Mouse (Mus musculus): ENCODE measurements around the gene Slc25a17. TPM values are rescaled to one million over a fixed set of nuclear protein-coding genes. Genes with fewer than 3 reads are reported as not detected.
A peak's percentile ranks its signal among the peaks of the same experiment; 100 is the strongest.

Gene Slc25a17
- polyA plus RNA-seq (2015; fragmentation: Nextera tagmentation; extraction: Ambion mirVana): 132 and 138 TPM in 2 replicates

GRCm38 (mm10) chr15:81360345-81361021 lies at the start of gene Slc25a17:
Slc25a17 (minus strand) TSS chr15:81360812.
- Histone ChIP-seq H3K27ac (peak within 1 kb of the TSS; percentile 73), H3K9me3 (no peaks in the 10 kb centered on the region), H3K36me3 (replicated peaks) (peaks cover 8% of the 10 kb centered on the region; the same call in 1 of the 2 replicates), H3K9ac (peak within 1 kb of the TSS; percentile 57), H3K4me2 (peak within 1 kb of the TSS; percentile 67), H3K27me3 (replicated peaks) (no peaks in the 10 kb centered on the region), H3K4me1 (peaks cover 13% of the 10 kb centered on the region), H3K4me3 (peak within 1 kb of the TSS; percentile 53)
- WGBS: 1% methylated on average over 30 of the region's 30 CpGs
- peak; percentile 99 for ATAC-seq (replicated peaks)

DNA sequence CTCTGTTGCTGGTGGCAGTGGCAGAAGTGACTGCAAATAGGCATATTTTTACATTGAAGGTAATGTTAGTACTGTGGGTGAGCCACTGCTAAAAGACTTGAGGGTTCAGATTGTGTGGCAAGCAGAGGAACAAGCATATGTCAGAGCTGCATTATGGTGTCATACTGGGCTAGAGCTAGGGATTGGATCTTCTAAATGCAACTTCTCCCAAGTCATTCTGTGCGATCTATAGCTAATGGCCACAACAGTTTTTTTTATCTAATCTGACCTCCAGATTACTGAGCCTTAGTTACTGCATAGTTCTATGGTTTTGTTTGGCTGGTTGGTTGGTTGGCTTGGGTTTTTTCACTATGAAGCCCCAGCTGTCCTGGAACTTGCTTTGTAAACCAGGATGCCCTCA lies 47.6 kb upstream of the Slc25a17 start, which contains the start of gene Dnajb7:
Gene Dnajb7 (minus strand): TSS at position 101 of the 400 bp plus-strand sequence.
- Histone ChIP-seq H3K4me2 (no peak within 1 kb of the TSS), H3K9ac (no peak within 1 kb of the TSS), H3K4me3 (no peak within 1 kb of the TSS), H3K9me3 (no peaks in the 10 kb centered on the region), H3K27ac (no peak within 1 kb of the TSS), H3K36me3 (replicated peaks) (no peaks in the 10 kb centered on the region), H3K4me1 (no peaks in the 10 kb centered on the region), H3K27me3 (replicated peaks) (no peaks in the 10 kb centered on the region)
- no peak for ATAC-seq (replicated peaks)
- 92% methylated on average over 1 of the region's 1 CpGs for WGBS

DNA sequence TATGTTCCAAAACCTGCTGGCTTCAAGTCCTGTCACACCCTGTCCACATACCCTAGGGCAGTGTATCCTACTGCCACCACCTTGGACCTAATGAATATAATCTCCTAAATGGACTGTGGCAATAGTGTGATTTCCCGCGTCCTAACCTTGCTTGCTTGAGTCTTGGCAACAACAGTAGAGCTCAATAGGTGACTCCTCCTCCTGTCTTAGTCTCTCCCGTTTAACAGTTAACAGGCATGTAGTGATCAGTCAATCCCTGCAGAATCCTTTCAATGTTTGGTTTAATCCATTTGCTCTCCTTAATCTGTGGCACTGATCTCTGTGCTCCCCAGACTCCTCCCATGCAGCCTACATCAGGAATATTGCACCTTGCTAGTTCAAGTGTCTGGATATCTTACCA lies 44.4 kb upstream of the Slc25a17 start:
- Histone ChIP-seq H3K4me3 (no peak overlapping the region), H3K4me2 (no peak overlapping the region), H3K27me3 (replicated peaks) (no peaks in the 10 kb centered on the region), H3K4me1 (peaks cover 11% of the 10 kb centered on the region), H3K27ac (no peak overlapping the region), H3K36me3 (replicated peaks) (no peaks in the 10 kb centered on the region), H3K9me3 (no peaks in the 10 kb centered on the region), H3K9ac (no peak overlapping the region)
- no peak for ATAC-seq (replicated peaks)
- WGBS: 80% methylated on average over 3 of the region's 3 CpGs

- H3K4me3 ChIP-seq: peak within 1 kb of the TSS; percentile 72
- H3K4me1 ChIP-seq: peaks cover 32% of the 10 kb centered on the region
- WGBS: under 1% methylated on average over 50 of the region's 50 CpGs
- H3K9me3 ChIP-seq: no peaks in the 10 kb centered on the region
- no peaks in the 10 kb centered on the region for H3K27me3 ChIP-seq (replicated peaks)
- peak; percentile 99 for ATAC-seq (replicated peaks)
- peak within 1 kb of the TSS; percentile 95 for H3K27ac ChIP-seq
- H3K4me2 ChIP-seq: peak within 1 kb of the TSS; percentile 78
- peak within 1 kb of the TSS; percentile 80 for H3K9ac ChIP-seq
- no peaks in the 10 kb centered on the region for H3K36me3 ChIP-seq (replicated peaks)
Observed at GRCm38 (mm10) chr15:81399638-81400315, 39.2 kb upstream of the Slc25a17 start, which contains the start of the genes St13 and Xpnpep3. St13 (minus strand) TSS chr15:81400077. Xpnpep3 (plus strand) TSS chr15:81400138.

- peak overlapping the region; percentile 80 for H3K9ac ChIP-seq
- peak overlapping the region; percentile 72 for H3K4me3 ChIP-seq
- peaks cover 32% of the 10 kb centered on the region for H3K4me1 ChIP-seq
- H3K9me3 ChIP-seq: no peaks in the 10 kb centered on the region
- H3K4me2 ChIP-seq: peak overlapping the region; percentile 78
- H3K27me3 ChIP-seq (replicated peaks): no peaks in the 10 kb centered on the region
- H3K27ac ChIP-seq: peak overlapping the region; percentile 95
- H3K36me3 ChIP-seq (replicated peaks): no peaks in the 10 kb centered on the region
- 0% methylated on average over 21 of the region's 21 CpGs for WGBS
- no peak; the same call in 1 of the 2 replicates for ATAC-seq (replicated peaks)
Observed at GRCm38 (mm10) chr15:81399297-81399637, 38.7 kb upstream of the Slc25a17 start.

DNA sequence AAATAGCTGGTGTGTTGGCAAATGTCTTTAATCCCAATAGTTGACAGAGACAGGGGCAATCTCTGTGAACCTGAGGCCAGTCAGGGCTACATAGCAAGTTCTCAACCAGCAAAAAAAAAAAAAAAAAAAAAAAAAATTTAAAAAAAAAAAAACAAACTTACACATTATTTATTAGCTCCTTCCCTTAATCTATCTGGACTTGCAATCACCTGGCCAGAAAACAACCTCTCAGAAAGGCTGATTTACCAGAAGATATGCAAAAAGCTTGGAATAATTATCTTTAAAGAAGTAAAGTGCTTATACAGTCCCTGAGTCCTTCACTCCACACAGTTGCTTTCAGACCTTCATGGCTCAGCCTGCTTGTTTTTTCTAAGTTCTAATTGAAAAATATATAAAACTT lies 37.6 kb upstream of the Slc25a17 start:
- H3K36me3 ChIP-seq (replicated peaks): no peaks in the 10 kb centered on the region
- no peak overlapping the region for H3K27ac ChIP-seq
- H3K9ac ChIP-seq: peak overlapping the region; percentile 80
- no peaks in the 10 kb centered on the region for H3K9me3 ChIP-seq
- H3K4me1 ChIP-seq: peaks cover 32% of the 10 kb centered on the region
- peak overlapping the region; percentile 72 for H3K4me3 ChIP-seq
- no peaks in the 10 kb centered on the region for H3K27me3 ChIP-seq (replicated peaks)
- H3K4me2 ChIP-seq: peak overlapping the region; percentile 78
- ATAC-seq (replicated peaks): no peak

- 90% methylated on average over 8 of the region's 8 CpGs for WGBS
- no peak overlapping the region for H3K27ac ChIP-seq
- no peak overlapping the region for H3K4me2 ChIP-seq
- ATAC-seq (replicated peaks): no peak
- peaks cover 21% of the 10 kb centered on the region for H3K4me1 ChIP-seq
- no peak overlapping the region for H3K4me3 ChIP-seq
- H3K9ac ChIP-seq: no peak overlapping the region
- no peaks in the 10 kb centered on the region for H3K9me3 ChIP-seq
- H3K27me3 ChIP-seq (replicated peaks): no peaks in the 10 kb centered on the region
- H3K36me3 ChIP-seq (replicated peaks): peaks cover 11% of the 10 kb centered on the region
Observed at GRCm38 (mm10) chr15:81394211-81394915, 33.8 kb upstream of the Slc25a17 start.

DNA sequence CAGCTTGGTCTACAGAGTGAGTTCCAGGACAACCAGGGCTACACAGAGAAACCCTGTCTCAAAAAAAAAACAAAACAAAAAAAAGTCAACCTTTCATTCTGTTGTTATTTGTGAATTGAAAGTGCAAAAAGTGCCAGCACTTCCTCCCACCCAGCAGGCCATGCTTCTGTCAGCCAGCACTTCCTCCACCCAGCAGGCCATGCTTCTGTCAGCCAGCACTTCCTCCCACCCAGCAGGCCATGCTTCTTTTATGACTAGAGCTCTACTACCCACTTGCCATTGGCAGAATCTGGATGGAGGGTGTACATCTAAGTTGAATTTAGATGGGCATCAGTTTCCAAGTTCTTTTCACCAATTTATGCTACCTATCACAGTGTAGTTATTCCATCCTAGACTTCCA lies 32.4 kb upstream of the Slc25a17 start:
- Histone ChIP-seq H3K27ac (no peak overlapping the region), H3K9me3 (no peaks in the 10 kb centered on the region), H3K36me3 (replicated peaks) (peaks cover 22% of the 10 kb centered on the region), H3K27me3 (replicated peaks) (no peaks in the 10 kb centered on the region), H3K9ac (no peak overlapping the region), H3K4me2 (no peak overlapping the region), H3K4me3 (no peak overlapping the region), H3K4me1 (peaks cover 12% of the 10 kb centered on the region)
- ATAC-seq (replicated peaks): no peak

DNA sequence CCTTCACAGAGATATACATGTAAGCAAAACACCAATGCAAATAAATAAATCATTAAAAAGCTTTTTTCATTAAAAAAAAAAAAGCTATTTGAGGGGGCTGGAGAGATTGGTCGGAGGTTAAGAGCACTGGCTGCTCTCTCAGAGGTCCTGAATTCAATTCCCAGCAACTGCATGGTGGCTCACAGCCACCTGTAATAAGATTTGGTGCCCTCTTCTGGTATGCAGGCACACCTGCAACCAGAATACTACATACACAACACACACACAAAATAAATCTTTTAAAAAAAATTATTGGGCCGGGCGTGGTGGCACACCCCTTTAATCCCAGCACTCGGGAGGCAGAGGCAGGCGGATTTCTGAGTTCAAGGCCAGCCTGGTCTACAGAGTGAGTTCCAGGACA lies 25.7 kb upstream of the Slc25a17 start:
- no peak overlapping the region for H3K27ac ChIP-seq
- no peak for ATAC-seq (replicated peaks)
- no peaks in the 10 kb centered on the region for H3K27me3 ChIP-seq (replicated peaks)
- WGBS: over 99% methylated on average over 5 of the region's 5 CpGs
- no peak overlapping the region for H3K4me2 ChIP-seq
- no peaks in the 10 kb centered on the region for H3K4me1 ChIP-seq
- no peak overlapping the region for H3K9ac ChIP-seq
- H3K36me3 ChIP-seq (replicated peaks): peaks cover 51% of the 10 kb centered on the region
- H3K9me3 ChIP-seq: no peaks in the 10 kb centered on the region
- H3K4me3 ChIP-seq: no peak overlapping the region

DNA sequence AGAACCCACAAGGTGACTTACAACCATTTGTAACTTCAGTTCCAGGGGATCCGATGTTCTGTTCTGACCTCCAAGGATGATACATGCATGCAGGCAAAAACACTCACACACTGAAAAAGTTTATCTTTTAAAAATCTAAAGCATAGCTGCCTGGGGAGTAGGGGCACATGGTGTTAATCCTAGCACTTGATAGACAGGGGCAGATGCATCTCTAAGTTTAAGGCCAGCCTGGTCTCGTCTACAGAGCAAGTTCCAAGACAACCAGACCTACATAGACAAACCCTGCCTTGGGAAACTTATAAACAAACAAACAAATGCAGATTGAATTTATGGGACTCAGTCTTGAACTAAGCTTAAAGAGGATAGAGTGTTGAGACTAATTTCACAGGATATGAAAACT lies 18.2 kb upstream of the Slc25a17 start:
- Histone ChIP-seq H3K4me3 (no peak overlapping the region), H3K27ac (no peak overlapping the region), H3K27me3 (replicated peaks) (no peaks in the 10 kb centered on the region), H3K4me1 (no peaks in the 10 kb centered on the region), H3K9me3 (no peaks in the 10 kb centered on the region), H3K9ac (no peak overlapping the region), H3K4me2 (no peak overlapping the region), H3K36me3 (replicated peaks) (peaks cover 39% of the 10 kb centered on the region)
- 87% methylated on average over 2 of the region's 2 CpGs for WGBS
- no peak for ATAC-seq (replicated peaks)

- Histone ChIP-seq H3K36me3 (replicated peaks) (peaks cover 37% of the 10 kb centered on the region), H3K4me3 (no peak overlapping the region), H3K9ac (no peak overlapping the region), H3K27me3 (replicated peaks) (no peaks in the 10 kb centered on the region), H3K4me1 (no peaks in the 10 kb centered on the region), H3K4me2 (no peak overlapping the region), H3K9me3 (no peaks in the 10 kb centered on the region), H3K27ac (no peak overlapping the region)
- 91% methylated on average over 11 of the region's 11 CpGs for WGBS
- ATAC-seq (replicated peaks): no peak
Observed at GRCm38 (mm10) chr15:81374621-81375020, 14.0 kb upstream of the Slc25a17 start.

- ATAC-seq (replicated peaks): no peak
- Histone ChIP-seq H3K4me2 (no peak overlapping the region), H3K27me3 (replicated peaks) (no peaks in the 10 kb centered on the region), H3K9me3 (no peaks in the 10 kb centered on the region), H3K36me3 (replicated peaks) (peaks cover 55% of the 10 kb centered on the region), H3K4me3 (no peak overlapping the region), H3K9ac (no peak overlapping the region), H3K4me1 (no peaks in the 10 kb centered on the region), H3K27ac (no peak overlapping the region)
- WGBS: 38% methylated on average over 1 of the region's 1 CpGs
Observed at GRCm38 (mm10) chr15:81370356-81370755, 9.7 kb upstream of the Slc25a17 start.
